Mouse (Mus musculus) central nervous system, embryonic 11.5 days (tissue): Measurements from ENCODE around the gene Helz. TPM values are rescaled to one million over a fixed set of nuclear protein-coding genes. Genes with fewer than 3 reads are reported as not detected.

ENCODE experiments used
- polyA plus RNA-seq: library from polyadenylated mRNA; depleted of rRNA; stranded (reverse); fragments of >200 nt; gene quantifications from 2 replicates; pipeline ENCODE4 v1.2.3, GENCODE M21; 2012; rRNA removed

Helz gene
- polyA plus RNA-seq: 9.8 and 14.8 TPM in 2 replicates

GRCm38 (mm10) chr11:107547351-107548203, at the start of gene Helz:
Gene Helz (plus strand): TSS chr11:107547930.

GRCm38 (mm10) chr11:107716332-107716938, 168.7 kb downstream of the Helz start, which contains the start of gene Cacng1:
Gene Cacng1 (minus strand): TSS chr11:107716522.

Other genes with a start within 250 kb of the Helz start
- gene Pitpnc1, start 77.2 kb upstream of the Helz start, polyA plus RNA-seq: 14.3 and 20.7 TPM in 2 replicates
- gene Psmd12, start 68.4 kb upstream of the Helz start, polyA plus RNA-seq: 85.7 and 98.4 TPM in 2 replicates
- gene Cacng1, start 168.6 kb downstream of the Helz start, polyA plus RNA-seq: 0.24 and 1.6 TPM in 2 replicates
- 42.5 and 62.6 TPM in 2 replicates for gene Cacng4, start 246.6 kb downstream of the Helz start, polyA plus RNA-seq